Mouse (Mus musculus) liver, postnatal 0 days (tissue): Measurements from ENCODE around the gene Pigl.

Experiments
- CTCF ChIP-seq: sonication (generic); IDR thresholded peaks from 2 replicates; pipeline ENCODE4 v1.5.1; 2016; ENCODE audit warnings: antibody characterized with exemption, low read depth
- EP300 ChIP-seq: IDR thresholded peaks from 2 replicates; pipeline ENCODE4 v1.6.1; 2016; ENCODE audit warnings: antibody characterized with exemption, low read depth, mild to moderate bottlenecking

DNA sequence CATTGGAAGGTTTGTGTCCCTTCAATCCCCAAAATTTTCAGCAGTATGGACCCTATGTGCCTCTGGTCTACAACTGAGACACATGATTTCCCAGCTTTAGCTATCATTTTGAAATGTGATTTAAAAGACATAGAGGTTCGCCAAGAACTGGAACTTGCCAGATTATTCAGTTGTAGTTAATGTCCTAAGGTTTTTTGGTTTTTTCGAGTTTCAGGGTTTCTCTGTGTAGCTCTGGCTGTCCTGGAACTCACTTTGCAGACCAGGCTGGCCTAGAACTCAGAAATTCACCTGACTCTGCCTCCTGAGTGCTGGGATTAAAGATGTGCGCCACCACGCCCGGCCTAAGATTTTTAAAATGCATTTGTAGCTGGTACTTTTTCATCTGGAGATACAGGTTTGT, 95.4 kb downstream of the Pigl start:
- TF ChIP-seq EP300 (no peak), CTCF (no peak)
